Mouse (Mus musculus) 3T3-L1 (cell line): Measurements from ENCODE around the gene Immp2l.

Source experiments
- DNase-seq: peaks from one replicate; pipeline ENCODE4 v3.0.0-alpha.2; 2015; ENCODE audit warnings: low read depth, low spot score

The Immp2l gene

DNA sequence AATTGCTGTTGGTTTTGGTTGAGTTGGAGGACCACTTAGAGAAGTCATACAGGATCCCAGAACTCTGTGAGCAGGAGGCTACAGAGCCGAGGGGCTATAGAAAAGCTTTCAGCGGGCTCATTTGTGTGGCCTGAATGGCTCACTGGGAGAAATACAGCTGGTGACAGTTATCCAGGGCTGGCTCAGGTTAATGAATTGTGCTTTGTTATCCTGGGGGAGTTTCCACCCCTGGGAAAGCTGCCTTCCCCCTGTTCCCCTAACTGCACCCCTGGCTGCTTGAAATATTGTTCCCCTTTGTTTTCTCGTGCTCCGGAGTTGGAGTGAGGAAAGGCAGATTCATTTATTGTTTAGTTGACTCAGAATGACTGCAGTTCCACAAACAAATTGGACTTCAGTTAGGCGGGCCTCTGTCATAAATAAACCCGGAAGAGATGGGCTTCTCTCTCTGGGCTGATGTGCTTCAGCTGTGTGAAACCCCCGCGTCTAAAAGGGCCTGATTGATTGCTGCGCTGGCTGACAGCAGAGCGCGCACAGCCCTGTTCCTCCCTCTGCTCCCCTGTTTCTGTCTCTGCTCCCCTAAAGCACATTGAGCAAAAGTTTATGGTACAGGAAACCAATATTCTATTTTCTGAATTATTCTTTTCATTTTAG lies 291.0 kb downstream of the Immp2l start:
- no peak for DNase-seq

DNA sequence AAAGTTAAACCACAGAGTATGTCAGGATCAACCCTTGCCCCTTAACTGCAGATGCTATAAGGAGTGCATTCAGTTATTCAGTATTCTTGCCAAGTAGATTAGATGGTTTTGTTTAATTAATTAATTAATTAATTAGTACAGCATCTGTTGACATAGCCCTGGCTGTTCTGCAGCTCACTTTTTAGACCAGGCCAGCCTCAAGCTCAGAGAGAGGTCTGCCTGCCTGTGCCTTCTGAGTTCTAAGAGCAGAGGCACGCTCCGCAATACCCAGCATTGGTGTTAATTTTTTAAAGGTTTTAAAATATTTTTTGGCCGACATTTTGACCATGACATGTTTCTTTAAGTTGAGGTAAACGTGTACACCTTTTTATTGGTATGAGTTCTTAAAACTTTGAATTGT lies 292.0 kb downstream of the Immp2l start:
- DNase-seq: no peak

DNA sequence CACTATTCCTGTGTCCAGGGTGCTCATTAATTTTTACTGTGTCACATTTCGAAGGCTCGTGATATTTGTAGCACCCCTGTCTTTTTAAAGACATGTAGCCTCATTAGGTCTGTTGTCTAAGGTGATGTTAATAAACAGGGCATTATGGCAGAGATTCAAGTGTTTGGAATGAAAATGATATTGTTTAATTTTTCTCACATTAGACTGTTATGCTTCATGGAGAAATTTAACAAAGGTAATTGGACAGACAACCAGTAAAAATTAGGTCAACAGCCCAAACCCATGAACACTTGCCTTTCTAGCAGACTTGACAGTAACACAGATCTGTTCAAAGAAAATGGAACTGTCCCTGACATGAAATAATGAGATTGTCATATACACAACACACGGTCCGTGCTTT lies 292.5 kb downstream of the Immp2l start:
- DNase-seq: no peak

DNA sequence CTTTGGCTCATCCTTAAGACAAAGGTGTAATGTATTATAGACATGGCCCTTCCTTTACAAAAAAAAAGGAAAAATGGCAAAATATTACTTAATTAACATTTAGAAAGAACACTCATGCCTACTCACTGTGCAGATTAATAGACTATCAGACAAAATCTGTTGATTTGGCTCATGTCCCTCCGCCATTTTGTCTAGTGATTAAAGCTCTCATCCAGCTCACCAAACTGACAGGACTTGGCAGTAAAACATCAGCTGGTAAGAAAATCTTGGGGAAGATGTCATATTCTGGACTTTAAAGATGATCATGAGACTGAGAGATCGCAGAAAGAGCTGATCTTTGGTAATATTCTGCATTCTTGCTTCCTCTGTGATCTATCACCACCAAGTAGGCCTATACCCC lies 293.5 kb downstream of the Immp2l start:
- no peak for DNase-seq

DNA sequence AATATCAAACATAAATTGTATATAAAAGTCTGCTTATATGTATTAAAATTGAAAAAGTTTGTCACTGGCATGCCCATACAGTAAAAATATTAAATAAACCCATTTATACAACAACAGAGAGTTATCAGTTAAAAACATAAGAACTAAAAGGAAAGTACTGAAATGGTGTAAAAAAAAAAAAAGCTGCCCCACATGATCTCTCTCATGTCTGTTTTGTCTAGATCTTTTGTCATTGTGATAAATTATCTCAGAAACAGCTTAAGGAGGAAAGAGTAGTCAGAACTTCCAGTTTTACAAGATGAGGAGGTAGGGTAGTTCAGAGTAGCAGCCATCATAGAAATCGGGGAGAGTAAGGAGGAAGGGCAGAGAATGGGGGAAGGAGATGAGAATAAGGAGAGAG lies 298.1 kb downstream of the Immp2l start:
- DNase-seq: no peak

DNA sequence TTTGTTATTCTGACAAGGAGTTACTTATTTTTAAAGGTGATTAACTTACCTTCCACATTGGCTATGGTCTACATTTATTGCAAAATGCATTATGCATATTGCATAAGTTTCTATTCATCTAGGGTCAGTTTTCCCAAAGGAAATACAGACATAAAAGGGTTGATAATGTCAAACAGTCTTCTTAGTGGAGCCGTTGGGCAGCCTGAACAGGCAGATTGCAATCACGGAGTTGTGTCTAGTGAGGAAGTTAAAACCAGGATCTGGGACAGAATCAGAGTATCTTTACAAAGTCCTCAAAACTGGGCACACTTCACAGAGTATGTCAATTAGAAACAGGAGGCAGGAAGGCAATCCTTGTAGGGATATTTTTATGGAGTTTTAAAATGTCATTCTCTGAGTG lies 300.5 kb downstream of the Immp2l start:
- DNase-seq: no peak

DNA sequence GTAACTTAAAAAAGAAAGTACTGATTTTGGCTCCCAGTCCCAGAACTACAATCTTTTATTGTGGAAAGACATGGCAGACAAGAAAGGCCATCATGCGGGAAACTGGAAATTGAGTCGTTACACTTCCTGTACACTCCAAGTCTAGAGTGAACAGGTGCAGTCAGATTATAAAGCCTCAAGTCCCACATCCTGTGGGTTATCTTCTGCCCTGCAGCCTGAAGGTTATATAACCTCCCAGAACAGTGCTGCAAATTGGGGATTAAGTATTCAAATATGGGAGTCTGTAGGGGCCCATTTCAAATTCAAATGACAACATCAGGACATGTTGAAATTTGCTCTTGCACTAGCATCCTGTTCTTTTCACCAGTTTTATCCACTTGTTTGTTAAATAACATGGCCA lies 301.9 kb downstream of the Immp2l start:
- DNase-seq: no peak

DNA sequence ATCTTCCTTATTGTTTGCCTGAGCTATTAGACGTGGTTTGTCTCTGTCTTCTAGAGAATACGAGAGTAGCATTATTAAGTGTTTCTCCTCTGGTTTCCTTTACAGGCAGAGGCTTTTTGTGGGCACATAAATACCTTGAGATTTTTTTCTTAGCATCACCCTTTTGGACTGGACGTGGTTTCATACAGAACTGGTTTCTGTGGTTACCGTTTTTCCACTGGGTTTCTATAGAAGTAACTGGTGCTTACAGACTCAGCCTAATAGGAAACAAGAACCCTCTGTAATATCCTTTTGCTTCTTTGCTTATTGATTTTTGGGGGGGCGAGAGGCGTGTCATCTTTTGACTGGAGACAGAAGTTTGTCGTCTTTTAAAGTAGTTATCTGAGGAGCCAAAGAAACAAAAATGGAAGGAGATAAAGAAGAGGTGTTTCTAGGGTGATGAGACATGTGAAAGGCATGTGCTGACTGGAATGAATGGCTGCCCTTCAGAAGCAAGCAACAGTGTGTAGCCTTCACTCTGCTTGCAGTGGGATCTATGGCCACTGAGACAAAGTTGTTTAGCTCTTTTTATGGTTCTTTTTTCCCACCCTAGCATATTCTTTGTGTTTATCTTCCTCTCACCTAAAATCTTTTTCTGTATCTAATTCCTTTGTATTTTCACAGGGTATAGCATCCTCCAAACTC lies 307.2 kb downstream of the Immp2l start:
- peak; percentile 7 for DNase-seq

DNA sequence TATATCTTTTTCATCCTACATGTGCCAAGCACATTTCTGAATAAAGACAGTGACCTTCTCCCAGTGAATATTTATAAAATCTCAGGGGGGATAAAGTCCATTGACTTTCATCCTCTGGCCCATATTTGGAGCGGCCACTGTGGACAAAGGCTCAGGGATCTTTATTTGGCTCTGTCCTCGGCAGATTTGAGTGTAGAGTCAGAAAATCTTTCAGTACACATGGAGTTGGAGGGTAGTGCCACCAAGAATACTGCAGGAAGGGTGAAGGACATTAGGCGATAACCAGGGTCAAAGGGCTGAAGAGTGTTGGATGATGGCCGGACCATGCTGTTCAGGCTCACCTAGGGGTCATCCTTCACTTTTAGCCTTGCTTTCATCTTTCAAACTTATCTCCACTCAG lies 321.7 kb downstream of the Immp2l start:
- DNase-seq: no peak

DNA sequence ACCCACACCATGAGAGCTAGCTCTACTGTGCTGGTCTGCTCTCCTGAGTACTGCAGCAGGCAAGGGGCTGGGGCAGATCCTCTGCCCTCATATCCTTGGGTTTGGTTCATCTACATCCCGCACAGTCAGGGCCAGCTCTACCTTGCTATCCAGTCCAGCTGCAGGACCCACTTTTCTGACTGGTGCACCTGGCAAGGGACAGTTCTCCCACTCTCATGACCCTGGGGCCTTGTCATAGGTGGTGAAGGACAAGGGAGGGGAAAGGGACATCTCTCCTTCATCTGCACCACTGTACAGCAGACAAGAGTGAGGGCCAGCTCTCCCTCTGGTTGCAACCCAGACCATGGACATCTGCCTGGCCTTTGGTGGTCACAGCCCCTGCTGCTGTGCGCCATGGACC lies 323.6 kb downstream of the Immp2l start:
- DNase-seq: no peak

DNA sequence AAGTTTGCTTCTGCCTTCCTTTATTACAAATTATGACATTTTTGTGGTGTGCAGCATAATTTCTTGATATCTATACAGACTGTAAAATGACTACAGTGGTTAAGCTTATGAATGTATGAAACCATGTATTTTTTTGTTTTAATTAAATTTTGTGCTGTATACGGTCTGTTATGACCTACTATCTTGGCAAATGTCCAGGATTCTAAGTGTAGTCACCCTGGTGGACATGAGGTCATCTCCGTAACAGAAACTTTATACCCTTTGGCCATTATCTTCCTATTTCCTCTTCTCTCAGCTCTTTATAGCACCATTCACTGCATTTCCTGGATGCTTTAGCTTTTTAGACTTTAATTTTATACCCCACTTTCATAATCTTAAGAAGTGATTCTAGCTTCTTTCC lies 325.5 kb downstream of the Immp2l start:
- peak; percentile 5 for DNase-seq

DNA sequence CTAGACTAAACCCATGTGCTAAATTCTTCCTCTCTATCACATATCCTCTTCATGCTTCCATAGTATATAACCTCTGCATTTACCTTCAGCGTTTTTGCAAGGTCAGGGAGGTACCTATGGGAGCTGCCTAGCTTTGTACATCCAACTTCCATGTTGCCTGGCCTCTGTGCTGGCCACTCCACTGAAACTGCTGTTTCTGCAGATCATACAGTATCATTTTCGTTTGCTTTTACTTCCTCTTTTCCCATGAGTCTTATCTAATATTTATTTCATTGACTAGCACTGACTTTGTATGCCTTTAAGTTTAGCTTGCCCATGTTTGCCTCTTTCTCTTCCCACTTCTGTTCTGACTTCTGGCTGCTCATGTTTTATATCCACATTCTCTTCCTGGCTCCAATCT lies 325.9 kb downstream of the Immp2l start:
- DNase-seq: no peak

DNA sequence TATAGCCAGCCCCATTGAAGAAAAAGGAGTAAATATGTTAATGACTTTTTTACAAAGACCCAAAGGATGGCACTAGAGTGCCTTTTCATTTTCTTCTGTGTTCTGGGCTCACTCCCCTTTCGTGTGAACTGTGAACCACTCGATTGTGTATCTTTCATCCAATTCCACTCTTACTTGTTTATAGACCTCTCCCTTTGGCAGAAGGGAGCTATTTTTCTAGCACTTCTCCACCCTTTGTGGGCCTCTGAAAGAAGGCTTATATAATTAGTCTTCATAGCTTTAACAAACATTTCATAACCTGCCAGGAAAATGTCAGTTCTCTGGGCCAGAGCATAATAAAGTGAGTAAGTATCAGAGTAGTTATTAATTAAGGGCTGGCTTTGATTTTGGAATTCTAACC lies 327.4 kb downstream of the Immp2l start:
- no peak for DNase-seq

DNA sequence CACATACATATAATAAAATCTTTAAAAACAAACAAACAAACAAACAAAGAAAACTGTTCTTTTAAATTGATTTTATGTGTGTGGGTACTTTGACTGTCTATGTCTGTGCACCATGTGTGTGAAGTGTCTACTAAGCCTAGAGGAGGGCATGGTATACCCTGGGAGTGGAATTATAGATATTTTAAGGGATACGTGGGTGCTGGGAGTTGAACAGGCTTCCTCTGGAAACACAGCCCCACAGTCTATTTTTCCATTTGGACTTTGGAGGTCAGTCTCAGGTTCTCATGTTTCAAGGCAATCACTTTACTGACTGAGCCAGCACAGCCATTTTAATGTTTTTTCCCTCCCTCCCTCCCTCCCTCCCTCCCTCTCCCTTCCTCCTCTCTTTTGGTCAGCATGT lies 331.0 kb downstream of the Immp2l start:
- DNase-seq: no peak

DNA sequence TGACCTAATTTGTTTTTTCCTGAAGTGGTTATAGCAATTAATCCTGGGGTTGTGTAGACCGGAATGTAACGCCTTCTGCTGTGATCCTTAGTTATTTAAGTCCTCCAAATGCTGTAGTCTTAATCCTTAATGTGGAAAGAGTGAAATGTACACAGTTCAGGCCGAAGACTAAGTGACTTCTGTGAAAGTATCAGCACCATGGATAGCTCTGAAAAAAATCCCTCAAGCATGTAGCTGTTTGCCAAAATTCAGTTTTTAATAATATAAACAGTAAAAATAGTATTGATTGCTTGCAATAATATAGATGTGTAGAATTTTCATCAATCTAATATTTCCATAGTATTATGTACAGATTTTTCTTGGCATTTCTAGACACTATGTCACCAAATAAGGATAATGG lies 332.1 kb downstream of the Immp2l start:
- DNase-seq: peak; percentile 35

DNA sequence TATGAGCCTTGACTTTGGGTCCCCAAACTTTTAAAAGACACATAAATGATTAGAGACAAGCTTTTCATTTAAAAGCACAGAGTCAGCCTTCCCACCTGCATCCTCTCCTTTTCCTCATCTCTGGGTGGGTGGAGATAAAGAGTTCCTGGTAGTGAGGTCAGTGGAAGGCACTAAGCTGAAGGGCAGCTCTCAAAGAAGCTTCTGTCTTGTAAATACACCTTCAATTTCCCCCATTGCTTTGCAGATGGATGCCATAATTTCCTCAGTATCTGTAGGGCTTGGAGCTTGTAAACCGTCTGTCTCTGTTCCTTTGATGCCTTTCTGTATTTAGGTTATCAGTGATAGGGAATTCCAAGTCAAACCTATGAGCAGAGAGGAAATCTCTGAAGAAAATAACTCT lies 362.8 kb downstream of the Immp2l start:
- DNase-seq: no peak

DNA sequence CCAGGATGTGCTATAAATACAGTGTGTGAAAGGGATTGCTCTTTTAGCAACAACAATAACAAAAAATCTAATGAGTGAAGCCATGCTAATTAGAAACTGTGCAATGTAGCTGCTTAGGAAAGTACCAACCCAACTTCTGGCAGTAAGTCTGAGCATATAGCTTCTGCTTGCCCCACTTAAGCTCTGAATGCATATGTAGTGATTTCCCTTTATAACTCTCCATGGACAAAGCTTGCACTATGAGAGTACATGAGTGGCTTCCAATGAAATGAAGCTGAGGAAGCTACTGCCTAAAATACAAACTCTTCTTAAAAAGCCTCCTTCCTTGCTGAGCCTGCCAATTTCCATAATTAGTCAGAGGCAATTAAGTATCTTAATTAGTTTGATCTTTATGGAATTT lies 370.3 kb downstream of the Immp2l start:
- DNase-seq: no peak

DNA sequence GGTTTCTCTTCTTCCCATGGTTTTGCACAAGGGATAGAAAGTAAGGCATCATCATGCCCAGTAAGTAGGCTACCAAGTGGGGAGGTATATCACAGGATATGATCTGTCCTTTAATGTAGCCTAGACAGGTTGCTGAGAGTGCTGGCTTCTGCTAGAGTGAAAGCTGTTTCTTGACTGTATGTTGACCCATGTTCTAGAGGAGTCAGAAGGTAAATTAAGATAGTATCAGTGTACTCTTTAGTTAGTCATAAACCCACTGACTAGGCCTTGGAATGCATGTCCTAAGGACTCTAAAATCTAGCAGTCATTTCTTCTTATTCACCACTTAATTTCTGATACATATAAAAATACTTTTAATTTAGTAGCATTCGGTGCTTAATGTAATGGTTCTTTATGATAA lies 377.2 kb downstream of the Immp2l start:
- DNase-seq: no peak

DNA sequence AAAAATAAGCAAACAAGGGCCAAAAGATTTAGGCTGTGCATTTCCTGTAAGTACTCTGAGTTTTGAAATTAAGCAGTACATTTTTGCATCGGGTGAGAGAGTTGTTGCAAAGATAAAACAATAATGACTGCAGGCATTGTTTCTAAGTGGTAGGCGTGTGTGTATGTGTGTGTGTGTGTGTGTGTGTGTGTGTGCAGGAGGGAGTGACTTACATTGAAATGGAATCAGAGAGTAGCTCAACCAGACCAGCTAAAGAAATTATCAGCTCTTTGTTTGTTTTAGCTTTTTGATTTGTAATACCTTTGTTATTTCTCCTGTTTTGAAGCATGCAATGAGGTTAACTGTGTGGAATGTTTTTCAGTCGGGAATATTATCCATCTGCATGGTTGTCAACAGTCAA lies 378.0 kb downstream of the Immp2l start:
- no peak for DNase-seq

DNA sequence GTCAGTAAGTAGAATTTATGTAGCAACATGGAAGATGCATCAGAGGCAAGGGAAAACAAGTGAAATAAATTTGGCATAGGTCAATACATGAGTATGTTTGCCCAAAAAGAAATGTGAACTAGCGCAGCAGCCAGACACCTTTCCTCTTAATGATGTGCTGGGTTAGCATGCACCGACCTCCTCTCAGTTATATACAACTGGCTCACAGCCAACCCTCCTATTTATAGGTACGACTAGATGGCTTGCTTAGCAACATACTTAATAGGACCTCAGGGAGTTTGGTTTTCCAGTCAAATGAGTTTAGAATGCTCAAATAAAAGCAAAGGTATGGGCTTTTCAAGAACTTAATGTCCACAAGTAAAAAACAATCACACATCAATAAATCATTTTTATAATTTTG lies 385.5 kb downstream of the Immp2l start:
- no peak for DNase-seq

DNA sequence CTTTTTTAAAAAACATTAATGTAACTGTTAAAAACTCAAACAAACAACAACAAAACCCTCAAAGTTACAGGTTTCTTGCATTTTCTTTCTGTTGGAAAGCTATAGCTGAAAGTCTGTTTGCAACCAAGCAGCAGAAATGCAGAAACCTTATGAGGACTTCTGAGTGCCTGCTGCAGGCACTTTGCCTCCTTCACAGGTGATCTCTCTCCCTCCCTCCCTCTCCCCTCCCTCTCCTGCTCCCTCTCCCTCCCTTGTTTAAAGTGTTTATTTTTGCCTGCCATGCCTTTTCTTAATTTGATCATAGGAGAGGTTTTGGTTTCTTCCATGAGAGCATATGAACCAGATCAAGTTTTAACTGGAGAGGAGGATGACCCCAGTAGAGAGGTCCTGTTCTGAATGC lies 392.7 kb downstream of the Immp2l start:
- no peak for DNase-seq

DNA sequence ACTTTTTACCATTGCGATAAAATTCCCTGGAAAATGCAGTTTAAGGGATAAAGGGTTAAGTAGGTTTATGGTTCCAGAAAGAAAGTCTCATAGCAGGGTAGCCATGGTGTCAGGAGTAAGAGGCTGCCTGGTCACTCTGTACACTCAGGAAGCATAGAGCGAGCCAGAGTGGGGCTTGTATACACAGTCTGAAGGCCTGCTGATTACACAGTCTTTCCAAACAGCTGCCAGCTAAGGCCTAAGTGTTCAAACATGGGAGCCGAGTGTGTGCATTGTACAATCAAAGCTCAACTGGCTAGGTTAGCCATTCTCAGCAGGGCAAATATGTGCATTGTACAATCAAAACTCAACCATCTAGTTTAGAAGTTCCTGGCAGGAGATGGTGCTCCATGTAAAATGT lies 393.2 kb downstream of the Immp2l start:
- no peak for DNase-seq

DNA sequence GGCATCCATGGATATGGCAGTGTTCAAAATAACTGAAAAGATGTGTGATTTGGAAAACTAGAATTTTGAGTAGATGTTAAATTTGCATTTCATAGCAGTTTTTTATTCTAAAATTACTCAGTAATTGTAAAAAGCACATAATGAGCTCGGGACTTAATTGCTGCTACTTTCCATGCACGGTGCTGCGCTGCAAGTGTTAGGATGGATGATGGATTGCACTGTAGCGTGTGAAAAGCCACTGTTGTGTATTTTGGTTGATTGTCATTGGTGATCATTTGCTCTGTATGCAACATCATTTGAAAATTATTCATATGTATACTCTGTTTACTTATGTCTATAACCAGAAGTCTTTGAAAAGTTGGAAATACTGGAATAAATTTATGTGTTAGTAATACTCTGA lies 394.1 kb downstream of the Immp2l start:
- no peak for DNase-seq
